Mouse (Mus musculus) lung, embryonic 16.5 days (tissue): ENCODE measurements around the gene Ppp1cc. TPM values are rescaled to one million over a fixed set of nuclear protein-coding genes. Genes with fewer than 3 reads are reported as not detected.
A peak's percentile ranks its signal among the peaks of the same experiment; 100 is the strongest.
"Not testable (repeated sequence)": the region's sequence is repeated elsewhere in the genome, so short reads cannot be mapped to it uniquely, and the experiment has no call there.

Experiments used
- ATAC-seq: fragments of 200-750 bp; cut with Nextera tagmentation; 2 replicates; pipeline ENCODE4 v1.8.0; 2017; ENCODE audit warnings: low read depth, mild to moderate bottlenecking, moderate library complexity
- H3K27ac ChIP-seq: fragments of 300-500 bp; sonication (generic); 2 replicates; pipeline ENCODE4 v1.5.1; 2014; ENCODE audit warnings: mild to moderate bottlenecking, control low read depth, low read length
- H3K27me3 ChIP-seq: fragments of 300-500 bp; sonication (generic); 2 replicates; pipeline ENCODE4 v1.6.1; 2014; ENCODE audit warnings: low read depth, low read length, mixed read lengths; ENCODE audit not compliant: control insufficient read depth, insufficient read depth
- H3K36me3 ChIP-seq: fragments of 300-500 bp; sonication (generic); 2 replicates; pipeline ENCODE4 v1.6.1; 2014; ENCODE audit warnings: low read length; ENCODE audit not compliant: control insufficient read depth, insufficient read depth
- H3K4me1 ChIP-seq: fragments of 300-500 bp; sonication (generic); replicated peaks from 2 replicates; pipeline ENCODE4 v1.6.1; 2014; ENCODE audit warnings: low read length, mixed read lengths; ENCODE audit not compliant: control insufficient read depth, insufficient read depth
- H3K4me2 ChIP-seq: fragments of 300-500 bp; sonication (generic); 2 replicates; pipeline ENCODE4 v1.6.1; 2014; ENCODE audit warnings: low read depth, low read length, control low read depth
- H3K4me3 ChIP-seq: fragments of 300-500 bp; sonication (generic); 2 replicates; pipeline ENCODE4 v1.5.1; 2014; ENCODE audit warnings: mild to moderate bottlenecking, low read length, control low read depth
- H3K9ac ChIP-seq: fragments of 300-500 bp; sonication (generic); 2 replicates; pipeline ENCODE4 v1.6.1; 2014; ENCODE audit warnings: low read length, control low read depth
- H3K9me3 ChIP-seq: fragments of 300-500 bp; sonication (generic); 2 replicates; pipeline ENCODE4 v1.6.1; 2016; ENCODE audit warnings: low read length; ENCODE audit not compliant: control insufficient read depth
- WGBS: fragments of 180-500 bp; shearing (Covaris S2); extraction: QIAGEN DNeasy Blood & Tissue Kit; methylation state at CpG from one replicate; pipeline ENCODE4 v1.1.7; 2014; 5-methylcytosine and 5-hydroxymethylcytosine counted together
- polyA plus RNA-seq: library from polyadenylated mRNA; unstranded; fragments of >200 nt; fragmentation: Nextera tagmentation; extraction: Ambion mirVana; gene quantifications from 2 replicates; pipeline ENCODE4 v1.2.1, GENCODE M21; 2015

Ppp1cc gene
- polyA plus RNA-seq, 1 experiment from 2014 or later, result 214 TPM

DNA sequence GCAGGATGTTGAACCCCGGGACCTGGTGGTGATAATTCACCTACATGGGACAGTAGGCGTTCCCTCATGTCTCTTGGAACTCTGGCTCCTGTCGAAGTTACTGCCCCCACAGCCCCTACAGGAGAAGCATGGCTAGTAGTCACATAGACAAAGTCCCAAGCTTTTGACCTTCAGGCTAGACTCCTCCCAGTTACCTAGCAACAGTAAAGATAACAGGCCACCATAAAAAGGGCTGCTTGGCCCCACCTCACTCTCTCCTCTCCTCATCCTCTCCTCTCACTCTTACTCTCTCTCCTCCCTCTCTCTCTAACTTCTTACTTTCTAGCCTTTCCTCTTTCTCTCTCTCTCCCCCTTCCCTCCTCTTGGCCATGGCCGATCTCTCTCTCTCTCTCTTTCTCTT, 42.8 kb downstream of the Ppp1cc start:
- Histone ChIP-seq H3K4me3 (no peak overlapping the region), H3K27ac (no peak overlapping the region), H3K27me3 (no peaks in the 10 kb centered on the region), H3K4me1 (no peaks in the 10 kb centered on the region), H3K9ac (no peak overlapping the region), H3K36me3 (no peaks in the 10 kb centered on the region), H3K9me3 (no peaks in the 10 kb centered on the region), H3K4me2 (no peak overlapping the region)
- 87% methylated on average over 4 of the region's 4 CpGs for WGBS
- no peak for ATAC-seq

DNA sequence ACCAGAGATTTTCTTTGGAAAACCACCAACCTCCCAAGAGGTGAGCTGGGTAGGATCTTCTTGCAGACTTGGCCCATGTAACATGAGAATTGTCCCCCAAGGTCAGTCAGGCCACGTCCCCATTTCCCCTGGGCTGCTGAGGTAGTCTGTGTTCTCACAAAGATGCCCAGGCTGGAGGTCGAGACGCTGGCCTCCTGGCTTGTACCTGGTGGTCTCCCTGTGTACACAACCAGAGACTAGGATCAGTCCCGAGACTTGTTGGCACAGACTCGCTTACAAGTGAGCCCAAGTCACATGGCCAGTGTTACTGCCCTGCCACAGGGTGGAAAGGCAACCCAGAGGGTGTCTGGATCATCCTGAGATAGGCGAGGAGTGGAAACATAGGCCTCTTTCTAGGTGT, 43.8 kb downstream of the Ppp1cc start:
- Histone ChIP-seq H3K9me3 (no peaks in the 10 kb centered on the region), H3K4me2 (no peak overlapping the region), H3K36me3 (no peaks in the 10 kb centered on the region), H3K4me3 (no peak overlapping the region), H3K4me1 (no peaks in the 10 kb centered on the region), H3K27ac (no peak overlapping the region), H3K9ac (no peak overlapping the region), H3K27me3 (no peaks in the 10 kb centered on the region)
- 79% methylated on average over 6 of the region's 6 CpGs for WGBS
- ATAC-seq, result no peak

DNA sequence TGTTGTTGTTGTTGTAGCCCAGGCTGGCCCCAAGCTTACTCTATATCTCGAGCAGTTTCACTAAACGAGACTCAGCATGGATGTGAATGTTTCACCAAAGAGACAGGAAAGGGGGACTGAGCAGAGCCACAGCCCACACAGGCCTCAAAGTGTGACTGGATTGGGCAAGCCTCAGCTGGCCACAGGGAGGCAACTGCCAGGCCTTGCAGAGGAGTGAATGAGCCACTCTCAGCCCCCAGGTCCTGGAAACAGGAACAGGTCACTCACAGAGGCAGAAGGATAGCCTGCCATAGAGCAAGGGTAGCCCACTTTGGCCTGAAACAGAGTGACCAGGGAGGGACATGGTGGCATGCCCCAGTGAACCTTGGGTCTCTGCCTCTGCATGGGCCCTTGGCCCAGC, 46.1 kb downstream of the Ppp1cc start:
- no peak overlapping the region for H3K4me3 ChIP-seq

DNA sequence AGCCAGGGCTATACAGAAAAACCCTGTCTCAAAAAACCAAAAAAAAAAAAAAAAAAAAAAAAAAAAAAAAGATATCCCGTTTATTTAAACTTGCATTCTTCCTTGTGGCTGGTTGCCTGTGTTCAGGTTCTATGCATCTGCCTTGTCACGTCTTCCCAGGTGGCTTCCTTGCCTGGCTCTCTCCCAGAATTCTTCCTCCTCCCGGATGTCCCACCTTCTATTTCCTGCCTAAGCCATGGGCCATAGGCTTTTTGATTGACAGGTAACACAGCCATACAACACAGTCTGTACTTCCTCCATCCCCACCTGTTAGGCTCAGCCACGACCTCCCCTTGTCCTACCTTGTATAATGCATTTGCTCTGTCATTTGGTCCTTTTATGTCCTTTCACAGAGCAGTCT, 48.4 kb downstream of the Ppp1cc start, which contains the start of gene Hvcn1:
Hvcn1 (plus strand) TSS at position 330 of the 400 bp plus-strand sequence.
- Histone ChIP-seq H3K27me3 (no peaks in the 10 kb centered on the region), H3K4me3 (no peak within 1 kb of the TSS), H3K27ac (no peak within 1 kb of the TSS), H3K9me3 (no peaks in the 10 kb centered on the region), H3K36me3 (no peaks in the 10 kb centered on the region), H3K4me2 (no peak within 1 kb of the TSS), H3K4me1 (peaks cover 6% of the 10 kb centered on the region), H3K9ac (no peak within 1 kb of the TSS)
- 68% methylated on average over 4 of the region's 4 CpGs for WGBS
- ATAC-seq, result no peak

More for the DNA sequence above, 46.1 kb downstream of the Ppp1cc start:
- Histone ChIP-seq H3K27ac (no peak overlapping the region), H3K9me3 (no peaks in the 10 kb centered on the region), H3K4me2 (no peak overlapping the region), H3K9ac (no peak overlapping the region), H3K27me3 (no peaks in the 10 kb centered on the region), H3K4me1 (no peaks in the 10 kb centered on the region; the same call in 1 of the 2 replicates), H3K36me3 (no peaks in the 10 kb centered on the region)
- WGBS, result 61% methylated on average over 2 of the region's 2 CpGs
- ATAC-seq, result no peak

DNA sequence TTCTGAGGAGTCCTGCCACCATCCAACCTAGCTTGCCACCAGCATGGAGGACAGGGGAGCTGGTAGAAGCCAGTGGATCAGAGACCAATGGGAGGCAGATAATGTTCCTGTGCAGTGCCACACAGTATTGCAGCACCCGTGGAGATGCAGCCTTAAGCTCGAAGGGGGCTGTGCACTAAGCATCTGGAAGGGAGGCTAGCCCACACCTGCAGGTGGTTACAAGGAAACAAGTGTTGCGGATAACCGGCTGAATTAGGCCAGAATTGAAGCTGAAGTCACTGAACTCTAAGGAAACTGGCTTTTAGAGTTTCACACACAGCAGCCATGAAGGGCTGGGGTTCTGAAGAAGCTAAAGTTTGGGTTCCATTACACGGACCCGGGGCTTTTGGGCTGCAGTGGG, 50.8 kb downstream of the Ppp1cc start:
- Histone ChIP-seq H3K4me3 (no peak overlapping the region), H3K4me1 (peaks cover 6% of the 10 kb centered on the region), H3K4me2 (no peak overlapping the region)

DNA sequence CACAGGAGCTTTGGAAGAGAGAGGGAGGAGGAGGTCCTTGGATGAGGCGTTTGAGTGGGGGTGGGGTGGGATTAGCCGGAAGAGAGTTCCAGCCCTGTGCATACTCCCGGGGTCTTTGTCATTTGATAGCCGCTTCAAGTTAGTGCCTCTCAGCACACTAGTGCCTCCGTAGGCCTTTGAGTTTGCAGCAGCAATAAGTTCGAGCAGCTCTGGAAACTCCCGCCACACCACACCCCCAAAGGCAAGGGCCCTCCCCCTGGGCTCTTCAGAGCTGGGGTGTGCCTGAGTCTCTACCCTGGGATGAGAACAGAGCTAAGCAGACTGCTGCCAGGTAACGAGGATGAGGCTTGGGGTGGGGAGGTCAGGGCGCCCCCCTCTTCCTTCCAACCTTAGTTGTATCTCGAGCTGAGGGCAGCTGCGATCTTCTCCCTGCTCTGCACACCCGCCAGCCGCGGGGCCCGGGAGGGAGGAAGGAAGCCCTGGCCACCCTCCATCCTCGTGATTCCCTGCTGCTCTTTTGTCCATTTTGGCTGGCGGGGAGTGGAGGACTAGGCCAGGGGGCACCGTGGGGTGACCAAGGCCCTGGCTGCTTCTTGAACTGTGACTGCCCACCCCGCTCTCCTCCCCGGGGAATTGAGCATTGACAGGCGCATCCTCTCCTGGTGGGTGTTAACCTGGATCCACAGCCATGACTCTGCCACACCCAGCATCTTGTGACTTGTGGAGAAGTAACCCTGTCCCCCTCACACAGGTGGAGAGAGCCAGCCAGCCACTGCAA, 51.7 kb downstream of the Ppp1cc start:
- 6% methylated on average over 15 of the region's 21 CpGs for WGBS
- ATAC-seq, result peak; percentile 86
- peak overlapping the region; percentile 14; the same call in 1 of the 2 replicates for H3K27ac ChIP-seq
- H3K4me1 ChIP-seq, result peaks cover 6% of the 10 kb centered on the region
- H3K4me2 ChIP-seq, result peak overlapping the region; percentile 71
- H3K27me3 ChIP-seq, result no peaks in the 10 kb centered on the region
- peak overlapping the region; percentile 64 for H3K9ac ChIP-seq
- no peaks in the 10 kb centered on the region for H3K9me3 ChIP-seq
- peak overlapping the region; percentile 49 for H3K4me3 ChIP-seq
- no peaks in the 10 kb centered on the region for H3K36me3 ChIP-seq

More for the DNA sequence above, 50.8 kb downstream of the Ppp1cc start:
- Histone ChIP-seq H3K9ac (no peak overlapping the region), H3K27me3 (no peaks in the 10 kb centered on the region), H3K9me3 (no peaks in the 10 kb centered on the region), H3K27ac (no peak overlapping the region), H3K36me3 (no peaks in the 10 kb centered on the region)
- no peak for ATAC-seq
- WGBS, result 48% methylated on average over 6 of the region's 6 CpGs

DNA sequence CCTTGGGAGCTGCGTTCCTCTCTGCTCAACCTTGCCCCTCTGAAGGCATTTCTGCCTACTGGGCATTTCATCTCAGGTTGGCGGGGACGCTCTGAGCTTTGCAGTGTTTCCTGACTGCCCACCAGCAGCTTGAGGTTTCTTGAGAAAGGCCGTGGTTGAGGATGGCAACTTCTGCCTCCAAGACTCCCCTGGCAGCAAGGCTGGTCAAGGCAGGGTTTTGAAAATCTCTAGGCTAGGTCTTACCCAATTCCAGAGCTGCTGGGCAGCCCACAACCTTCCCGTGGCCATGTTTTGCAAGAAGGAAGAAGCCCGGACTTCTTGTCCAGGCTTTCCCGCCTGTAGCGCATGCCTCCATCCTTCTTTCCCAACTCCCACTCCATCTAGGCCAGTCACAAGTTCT, 52.8 kb downstream of the Ppp1cc start:
- Histone ChIP-seq H3K4me1 (peaks cover 6% of the 10 kb centered on the region), H3K36me3 (no peaks in the 10 kb centered on the region), H3K27ac (no peak overlapping the region), H3K4me3 (no peak overlapping the region), H3K27me3 (no peaks in the 10 kb centered on the region), H3K9ac (no peak overlapping the region), H3K9me3 (no peaks in the 10 kb centered on the region), H3K4me2 (no peak overlapping the region)
- ATAC-seq, result no peak
- 85% methylated on average over 8 of the region's 8 CpGs for WGBS

DNA sequence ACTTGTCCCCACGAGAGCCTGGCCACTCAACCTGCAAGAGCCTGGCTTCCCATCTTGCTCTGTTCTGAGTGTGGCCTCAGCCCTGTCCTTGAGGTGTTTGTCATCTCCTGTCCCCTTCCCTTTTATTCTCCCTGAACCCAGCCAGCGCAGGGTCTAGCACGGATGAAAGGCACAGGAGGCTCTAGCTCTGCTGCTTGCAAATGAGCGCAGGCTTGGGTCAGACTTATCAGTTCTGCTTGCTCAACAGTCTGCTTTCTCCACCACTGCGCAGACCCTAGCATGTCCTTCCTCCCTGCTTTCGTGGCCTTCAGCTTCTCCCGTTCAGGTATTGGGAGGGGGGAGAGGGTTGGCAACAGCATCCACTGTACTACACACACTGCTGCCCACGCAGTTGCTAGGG, 54.0 kb downstream of the Ppp1cc start:
- Histone ChIP-seq H3K27me3 (no peaks in the 10 kb centered on the region), H3K9me3 (no peaks in the 10 kb centered on the region), H3K4me3 (no peak overlapping the region), H3K9ac (no peak overlapping the region), H3K4me1 (peaks cover 6% of the 10 kb centered on the region), H3K27ac (no peak overlapping the region), H3K36me3 (no peaks in the 10 kb centered on the region), H3K4me2 (no peak overlapping the region)
- WGBS, result 80% methylated on average over 8 of the region's 8 CpGs
- ATAC-seq, result no peak

DNA sequence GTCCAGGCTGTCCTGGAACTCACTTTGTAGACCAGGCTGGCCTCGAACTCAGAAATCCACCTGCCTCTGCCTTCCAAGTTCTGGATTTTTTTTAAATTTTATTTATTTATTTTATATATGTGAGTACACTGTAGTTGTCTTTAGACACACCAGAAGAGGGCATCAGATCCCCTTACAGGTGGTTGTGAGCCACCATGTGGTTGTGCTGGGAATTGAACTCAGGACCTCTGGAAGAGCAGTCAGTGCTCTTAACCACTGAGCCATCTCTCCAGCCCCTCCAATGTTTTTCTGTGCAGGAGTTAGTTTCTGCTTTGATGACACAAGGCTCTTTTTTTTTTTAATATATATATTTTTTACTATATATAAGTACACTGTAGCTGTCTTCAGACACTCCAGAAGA, 54.7 kb downstream of the Ppp1cc start:
- H3K9ac ChIP-seq, H3K4me3 ChIP-seq, H3K27ac ChIP-seq, H3K4me2 ChIP-seq, H3K36me3 ChIP-seq, H3K4me1 ChIP-seq, H3K9me3 ChIP-seq, ATAC-seq, H3K27me3 ChIP-seq: not testable (repeated sequence)
- 96% methylated on average over 1 of the region's 1 CpGs for WGBS
